Mouse (Mus musculus) gastrocnemius, postnatal 10 days (tissue): ENCODE data around the gene Cdk14. TPM values are rescaled to one million over a fixed set of nuclear protein-coding genes. Genes with fewer than 3 reads are reported as not detected.
A peak's percentile ranks its signal among the peaks of the same experiment; 100 is the strongest.
"Not testable (repeated sequence)": the region's sequence is repeated elsewhere in the genome, so short reads cannot be mapped to it uniquely, and the experiment has no call there.

ENCODE experiments used
- DNase-seq: peaks from one replicate; pipeline ENCODE4 v3.0.0; 2021; ENCODE audit warnings: mixed read lengths
- total RNA-seq, 2 experiments: library from RNA; stranded (reverse); gene quantifications; 2 replicates each; pipeline ENCODE4 v1.2.3; 2021

The Cdk14 gene
- total RNA-seq, 2 experiments from 2014 or later: 14.3 to 21.1 TPM

- DNase-seq: no peak
These were observed 429.1 kb downstream of the Cdk14 start for GRCm38 (mm10) chr5:4991023-4991422.

- DNase-seq: no peak
These were observed 429.9 kb downstream of the Cdk14 start for GRCm38 (mm10) chr5:4990237-4990636.

GRCm38 (mm10) chr5:4986181-4986580 lies 433.9 kb downstream of the Cdk14 start:
- no peak for DNase-seq

GRCm38 (mm10) chr5:4979551-4979950 lies 440.6 kb downstream of the Cdk14 start:
- no peak for DNase-seq

GRCm38 (mm10) chr5:4973408-4973807 lies 446.7 kb downstream of the Cdk14 start:
- DNase-seq: no peak

- DNase-seq: peak; percentile 50
These were observed 458.0 kb downstream of the Cdk14 start for GRCm38 (mm10) chr5:4962063-4962610.

GRCm38 (mm10) chr5:4961636-4962035 lies 458.5 kb downstream of the Cdk14 start:
- no peak for DNase-seq

GRCm38 (mm10) chr5:4959446-4959845 lies 460.7 kb downstream of the Cdk14 start:
- no peak for DNase-seq

GRCm38 (mm10) chr5:4955993-4956392 lies 464.1 kb downstream of the Cdk14 start:
- no peak for DNase-seq

- DNase-seq: no peak
These were observed 464.7 kb downstream of the Cdk14 start for GRCm38 (mm10) chr5:4955392-4955791.

GRCm38 (mm10) chr5:4949433-4949832 lies 470.7 kb downstream of the Cdk14 start:
- DNase-seq: no peak

- no peak for DNase-seq
These were observed 471.8 kb downstream of the Cdk14 start for GRCm38 (mm10) chr5:4948090-4948954.

GRCm38 (mm10) chr5:4935131-4935530 lies 485.0 kb downstream of the Cdk14 start:
- no peak for DNase-seq

GRCm38 (mm10) chr5:4934491-4934890 lies 485.6 kb downstream of the Cdk14 start:
- no peak for DNase-seq

GRCm38 (mm10) chr5:4931539-4932143 lies 488.5 kb downstream of the Cdk14 start:
- no peak for DNase-seq

- no peak for DNase-seq
These were observed 490.5 kb downstream of the Cdk14 start for GRCm38 (mm10) chr5:4929628-4930027.

- DNase-seq: no peak
These were observed 495.2 kb downstream of the Cdk14 start for GRCm38 (mm10) chr5:4924866-4925265.

- peak; percentile 57 for DNase-seq
These were observed 501.7 kb downstream of the Cdk14 start for GRCm38 (mm10) chr5:4918376-4918775.

GRCm38 (mm10) chr5:4917743-4918142 lies 502.4 kb downstream of the Cdk14 start:
- DNase-seq: no peak

GRCm38 (mm10) chr5:4917274-4917673 lies 502.8 kb downstream of the Cdk14 start:
- no peak for DNase-seq

- no peak for DNase-seq
These were observed 503.5 kb downstream of the Cdk14 start for GRCm38 (mm10) chr5:4916390-4917273.

GRCm38 (mm10) chr5:4904911-4905310 lies 515.2 kb downstream of the Cdk14 start:
- not testable (repeated sequence) for DNase-seq
